Mouse (Mus musculus) monocyte, adult 5-6 weeks (primary cell): ENCODE measurements around the gene Gm10670. TPM values are rescaled to one million over a fixed set of nuclear protein-coding genes. Genes with fewer than 3 reads are reported as not detected.
"Not testable (repeated sequence)": the region's sequence is repeated elsewhere in the genome, so short reads cannot be mapped to it uniquely, and the experiment has no call there.

ENCODE experiments used
- ATAC-seq: fragments of 153-309, 156-312 bp; replicated peaks from 2 replicates; pipeline ENCODE4 v1.8.0; 2017; ENCODE audit warnings: mild to moderate bottlenecking; ENCODE audit not compliant: low TSS enrichment, insufficient number of reproducible peaks, severe bottlenecking, poor library complexity, low FRiP score
- total RNA-seq: library from RNA; stranded (forward); fragments of 200-1000, 200-491, 200-594 nt; gene quantifications from 3 replicates; pipeline ENCODE4 v1.2.3, GENCODE M21; 2017

The Gm10670 gene
- total RNA-seq = not detected in 3 replicates

DNA sequence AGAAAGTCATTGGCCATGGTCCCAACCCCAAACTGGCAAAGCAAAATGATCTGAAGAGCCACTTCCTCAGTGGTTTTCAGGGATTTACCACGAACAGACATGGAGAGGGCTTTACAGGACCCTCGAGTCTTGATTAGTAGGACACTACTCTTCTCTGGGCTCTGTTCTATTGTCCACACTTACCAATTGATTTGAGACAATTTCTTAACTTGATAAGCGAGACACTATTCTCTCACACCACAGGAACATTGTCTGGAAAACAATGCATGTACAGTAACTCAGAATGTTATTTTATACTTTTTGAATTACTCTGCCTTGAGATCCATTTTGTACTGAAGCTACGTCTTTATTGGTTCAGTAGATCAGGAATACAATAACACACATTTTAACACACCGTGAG lies at the start of gene Gm10670:
Gene Gm10670 (minus strand): TSS at position 101 of the 400 bp plus-strand sequence.
- ATAC-seq = not testable (repeated sequence)

DNA sequence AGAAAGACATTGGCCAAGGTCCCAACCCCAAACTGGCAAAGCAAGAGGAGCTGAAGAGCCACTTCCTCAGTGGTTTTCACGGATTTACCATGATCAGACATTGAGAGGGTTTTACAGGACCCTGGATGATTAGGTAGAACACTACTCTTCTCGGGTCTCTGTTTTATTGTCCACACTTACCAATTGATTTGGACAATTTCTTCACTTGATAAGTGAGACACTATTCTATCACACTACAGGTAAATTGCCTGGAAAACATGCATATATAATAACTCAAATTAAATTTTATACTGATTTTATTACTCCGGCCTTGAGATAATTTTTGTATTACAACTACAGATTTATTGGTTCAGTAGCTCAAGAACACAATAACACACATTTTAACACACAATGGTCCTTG lies 35.7 kb upstream of the Gm10670 start, which contains the start of gene Vmn1r103:
Gene Vmn1r103 (minus strand): TSS at position 101 of the 400 bp plus-strand sequence.
- not testable (repeated sequence) for ATAC-seq

DNA sequence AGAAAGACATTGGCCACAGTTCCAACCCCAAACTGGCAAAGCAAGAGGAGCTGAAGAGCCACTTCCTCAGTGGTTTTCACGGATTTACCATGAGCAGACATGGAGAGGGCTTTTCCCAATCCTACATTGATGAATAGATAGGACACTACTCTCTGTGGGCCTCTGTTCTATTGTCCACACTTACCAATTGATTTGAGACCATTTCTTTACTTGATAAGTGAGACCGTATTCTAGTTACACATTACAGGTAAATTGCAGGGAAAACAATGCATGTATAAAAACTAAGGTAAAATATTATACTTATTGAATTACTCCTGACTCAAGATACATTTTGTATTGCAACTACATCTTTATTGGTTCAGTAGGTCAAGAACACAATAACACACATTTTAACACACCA lies 32.2 kb downstream of the Gm10670 start, which contains the start of gene Vmn1r101:
Gene Vmn1r101 (minus strand): TSS at position 101 of the 400 bp plus-strand sequence.
- ATAC-seq = not testable (repeated sequence)

Other genes starting within 250 kb of the Gm10670 start
- not detected in 3 replicates for gene Gm4498, start 241.1 kb downstream of the Gm10670 start, total RNA-seq
- gene Gm5890, start 212.1 kb downstream of the Gm10670 start, total RNA-seq = not detected in 3 replicates
- not detected in 3 replicates for gene Gm4133, start 140.9 kb downstream of the Gm10670 start, total RNA-seq
- not detected in 3 replicates for gene Gm5728, start 99.5 kb downstream of the Gm10670 start, total RNA-seq
- gene Vmn1r100, start 57.0 kb downstream of the Gm10670 start, total RNA-seq = not detected in 3 replicates
- not detected in 3 replicates for gene Vmn1r101, start 32.3 kb downstream of the Gm10670 start, total RNA-seq
- not detected in 3 replicates for gene Vmn1r103, start 35.6 kb upstream of the Gm10670 start, total RNA-seq
- not detected in 3 replicates for gene Vmn1r104, start 58.9 kb upstream of the Gm10670 start, total RNA-seq
- not detected in 3 replicates for gene Gm5726, start 70.8 kb upstream of the Gm10670 start, total RNA-seq
- gene Gm4141, start 101.3 kb upstream of the Gm10670 start, total RNA-seq = not detected in 3 replicates
- not detected in 3 replicates for gene Gm4513, start 124.1 kb upstream of the Gm10670 start, total RNA-seq
- not detected in 3 replicates for gene Vmn1r107, start 194.0 kb upstream of the Gm10670 start, total RNA-seq
- gene Vmn1r111, start 228.3 kb upstream of the Gm10670 start, total RNA-seq = not detected in 3 replicates